Mouse (Mus musculus) G1E (cell line): ENCODE measurements around the gene Tmem116. TPM values are rescaled to one million over a fixed set of nuclear protein-coding genes. Genes with fewer than 3 reads are reported as not detected.
A peak's percentile ranks its signal among the peaks of the same experiment; 100 is the strongest.

Experiments
- ATAC-seq: 2 replicates; pipeline ENCODE4 v1.8.0; 2016; ENCODE audit warnings: mild to moderate bottlenecking; ENCODE audit not compliant: insufficient number of reproducible peaks, poor library complexity, low FRiP score, severe bottlenecking; ENCODE audit errors: extremely low read depth
- DNase-seq: peaks from one replicate; pipeline ENCODE4 v3.0.0; 2012; ENCODE audit warnings: low spot score
- H3K27me3 ChIP-seq: 2 replicates; pipeline ENCODE4 v1.6.1; 2012; ENCODE audit warnings: mild to moderate bottlenecking, low read length, inconsistent platforms; ENCODE audit not compliant: insufficient read depth
- H3K36me3 ChIP-seq: replicated peaks from 2 replicates; pipeline ENCODE3; 2012; ENCODE audit warnings: mild to moderate bottlenecking, inconsistent platforms
- H3K4me1 ChIP-seq: 2 replicates; pipeline ENCODE4 v1.6.1; 2012; ENCODE audit warnings: low read depth, low read length, inconsistent platforms, mixed read lengths; ENCODE audit not compliant: insufficient read depth
- H3K4me3 ChIP-seq: 2 replicates; pipeline ENCODE4 v1.5.1; 2012; ENCODE audit warnings: low read depth, mild to moderate bottlenecking, inconsistent platforms, low read length, moderate library complexity, mixed read lengths
- H3K9me3 ChIP-seq: replicated peaks from 2 replicates; pipeline ENCODE4 v1.6.1; 2012; ENCODE audit warnings: inconsistent platforms
- CTCF ChIP-seq: IDR thresholded peaks from 2 replicates; pipeline ENCODE4 v1.5.1; 2012; ENCODE audit warnings: low read depth, low read length, inconsistent platforms, mixed read lengths
- GATA1 ChIP-seq: IDR thresholded peaks from 2 replicates; pipeline ENCODE4 v1.6.1; 2012; ENCODE audit warnings: borderline replicate concordance, low read length, inconsistent platforms, mixed read lengths
- GATA2 ChIP-seq: IDR thresholded peaks from 2 replicates; pipeline ENCODE4 v1.6.1; 2012; ENCODE audit warnings: low read depth, low read length, inconsistent platforms, borderline replicate concordance
- POLR2AphosphoS5 ChIP-seq: IDR thresholded peaks from 2 replicates; pipeline ENCODE4 v1.6.1; 2012; ENCODE audit warnings: low read depth, low read length, inconsistent platforms; ENCODE audit not compliant: insufficient replicate concordance
- TAL1 ChIP-seq: conservative IDR thresholded peaks from 2 replicates; pipeline ENCODE4 v1.6.1; 2012; ENCODE audit warnings: low read depth, low read length, inconsistent platforms, mixed read lengths
- polyA plus RNA-seq: library from polyadenylated mRNA; stranded (reverse); fragments of >175 nt; gene quantifications from 2 replicates; pipeline ENCODE4 v1.2.3, GENCODE M21; 2012
- total RNA-seq, 2 experiments: library from RNA; stranded (forward) in 1 of 2; stranded (reverse) in 1 of 2; fragments of 200-1000 nt in 1 of 2; fragments of >200 nt in 1 of 2; fragmentation: Nextera tagmentation in 1 of 2; gene quantifications; 2 replicates each; pipeline ENCODE4 v1.2.3; 2014 to 2017

Tmem116 gene
- 9.8 and 10.6 TPM in 2 replicates for total RNA-seq (2014; fragmentation: Nextera tagmentation)
- 1.7 and 2.6 TPM in 2 replicates for total RNA-seq (2017)
- 2.7 and 6.1 TPM in 2 replicates for polyA plus RNA-seq

DNA sequence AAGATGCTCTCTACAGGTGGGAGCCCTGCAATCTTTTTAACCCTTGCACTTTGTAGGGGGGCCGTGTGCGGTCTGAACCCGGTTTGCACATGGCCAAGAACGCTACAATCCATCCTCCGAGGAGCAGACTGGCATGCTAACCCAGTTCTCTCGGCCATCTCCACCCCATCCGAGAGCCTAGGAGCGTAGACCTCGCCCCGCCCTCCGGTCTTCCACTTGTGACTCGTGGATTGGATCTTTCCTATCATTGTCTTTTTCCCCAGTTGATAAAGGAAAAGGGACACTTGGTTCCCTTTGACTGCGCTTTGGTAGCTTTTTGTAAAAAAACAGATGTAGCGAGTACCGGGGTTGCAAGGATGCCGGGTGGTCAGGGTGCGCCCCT is at the start of gene Tmem116:
Gene Tmem116 (plus strand): TSS at position 250 of the 382 bp plus-strand sequence.
- Histone ChIP-seq H3K4me3 (peak within 1 kb of the TSS; percentile 100), H3K36me3 (peaks cover 66% of the 10 kb centered on the region), H3K9me3 (no peaks in the 10 kb centered on the region), H3K4me1 (peaks cover 82% of the 10 kb centered on the region), H3K27me3 (no peaks in the 10 kb centered on the region)
- ATAC-seq: no peak
- peak; percentile 42 for DNase-seq
- TF ChIP-seq GATA1 (no peak), POLR2AphosphoS5 (0 out of 2 replicates have a peak, but pooled peaks have one; percentile 29)

DNA sequence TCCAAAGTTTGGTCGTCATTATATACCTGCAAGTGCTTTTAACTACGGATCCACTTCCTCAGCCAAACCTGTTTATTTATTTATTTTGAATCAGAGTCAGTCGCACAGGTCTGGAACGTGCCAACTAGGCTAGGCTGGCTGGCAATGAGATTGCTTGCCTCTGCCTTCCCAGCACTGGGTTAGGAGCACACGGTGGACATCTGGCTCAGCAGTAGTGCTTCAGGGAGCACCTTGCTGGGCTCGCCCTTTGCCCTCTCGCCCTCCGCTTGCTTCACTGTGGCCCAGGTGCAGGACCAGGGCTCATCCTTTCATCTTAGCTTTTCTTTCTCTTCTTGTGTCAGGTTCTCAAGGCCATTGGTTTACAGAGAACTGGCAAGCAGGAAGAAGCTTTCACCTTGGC is 43.8 kb upstream of the Tmem116 start:
- ATAC-seq: no peak
- TF ChIP-seq GATA1: no peak
- no peak for TF ChIP-seq TAL1
- no peak for TF ChIP-seq GATA2
- TF ChIP-seq CTCF: no peak
- no peak for TF ChIP-seq POLR2AphosphoS5
- Histone ChIP-seq H3K4me3 (no peak overlapping the region), H3K36me3 (peaks cover 97% of the 10 kb centered on the region), H3K9me3 (no peaks in the 10 kb centered on the region), H3K27me3 (no peaks in the 10 kb centered on the region), H3K4me1 (peaks cover 38% of the 10 kb centered on the region)
- no peak for DNase-seq

DNA sequence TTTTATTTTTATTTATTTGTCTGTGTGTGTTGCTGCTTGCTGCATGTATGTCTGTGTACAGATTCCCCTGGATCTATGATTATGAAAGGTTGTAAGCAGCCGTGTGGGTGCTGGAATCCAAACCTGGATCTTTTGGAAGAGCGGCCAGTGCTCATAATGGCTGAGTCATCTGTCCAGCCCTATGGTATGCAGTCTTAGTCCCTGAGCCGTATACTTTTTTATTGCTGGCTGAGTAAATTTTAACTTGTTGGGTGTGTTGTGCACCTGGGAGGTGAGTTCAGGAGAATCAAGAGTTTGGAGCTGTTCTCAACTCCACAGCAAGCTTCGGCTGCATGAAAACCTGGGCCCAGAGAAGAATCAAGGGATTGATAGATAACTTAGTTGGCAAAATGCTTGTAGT is 40.7 kb upstream of the Tmem116 start:
- Histone ChIP-seq H3K36me3 (peaks cover 94% of the 10 kb centered on the region), H3K27me3 (no peaks in the 10 kb centered on the region), H3K9me3 (no peaks in the 10 kb centered on the region), H3K4me1 (peaks cover 19% of the 10 kb centered on the region), H3K4me3 (no peak overlapping the region)
- no peak for ATAC-seq
- DNase-seq: no peak
- TF ChIP-seq CTCF: no peak
- TF ChIP-seq GATA1: no peak
- no peak for TF ChIP-seq POLR2AphosphoS5
- TF ChIP-seq TAL1: no peak
- TF ChIP-seq GATA2: no peak

DNA sequence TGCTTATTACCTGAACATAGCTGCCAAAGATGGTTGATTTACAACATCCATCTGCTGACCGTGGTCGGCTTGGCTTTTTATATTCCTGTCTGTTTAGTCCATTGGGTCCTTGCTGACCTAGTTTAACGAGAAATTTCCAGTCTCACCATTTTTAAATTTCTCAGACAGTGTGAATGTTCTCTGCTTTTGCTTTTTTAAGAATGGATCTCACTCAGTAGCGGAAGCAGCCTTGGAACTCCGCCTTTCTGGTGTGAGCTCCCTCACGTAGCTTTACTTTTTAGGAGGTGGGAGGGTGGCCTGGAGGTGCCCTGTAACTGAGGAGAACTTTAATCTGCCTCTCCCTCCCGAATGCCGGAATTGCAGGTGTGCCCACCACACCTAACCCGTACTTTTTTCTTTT is 31.0 kb upstream of the Tmem116 start:
- TF ChIP-seq TAL1: no peak
- TF ChIP-seq CTCF: no peak
- no peak for TF ChIP-seq POLR2AphosphoS5
- TF ChIP-seq GATA2: no peak
- TF ChIP-seq GATA1: no peak
- DNase-seq: no peak
- Histone ChIP-seq H3K4me1 (0 out of 2 replicates have a peak, but pooled peaks cover 9% of the 10 kb centered on the region), H3K36me3 (peaks cover 99% of the 10 kb centered on the region), H3K27me3 (no peaks in the 10 kb centered on the region), H3K9me3 (no peaks in the 10 kb centered on the region), H3K4me3 (no peak overlapping the region)
- ATAC-seq: no peak

DNA sequence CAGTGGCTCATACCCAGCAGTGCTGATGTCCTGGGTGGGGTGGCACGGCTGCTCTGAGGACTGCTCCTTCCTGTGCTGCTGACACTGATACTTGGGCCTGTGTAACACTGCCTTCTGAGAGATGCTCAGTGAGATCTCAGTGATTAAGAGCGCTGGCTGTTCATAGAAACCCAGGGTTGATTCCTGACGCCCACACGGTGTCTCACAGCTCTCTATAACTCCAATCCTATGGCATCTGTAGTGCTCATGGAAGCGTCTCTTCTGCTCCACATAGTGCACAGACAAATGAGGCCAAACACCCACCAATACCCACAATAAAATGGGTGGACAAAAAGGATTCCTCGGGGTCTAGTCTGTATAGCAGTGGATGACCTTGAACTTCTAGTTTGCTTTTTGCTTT is 28.9 kb upstream of the Tmem116 start:
- TF ChIP-seq GATA1 (no peak), CTCF (no peak)
- H3K9me3 ChIP-seq: no peaks in the 10 kb centered on the region
- H3K4me3 ChIP-seq: no peak overlapping the region
- H3K36me3 ChIP-seq: peaks cover 99% of the 10 kb centered on the region
- DNase-seq (no peak), ATAC-seq (no peak)
- no peaks in the 10 kb centered on the region for H3K27me3 ChIP-seq
- 0 out of 2 replicates have a peak, but pooled peaks cover 9% of the 10 kb centered on the region for H3K4me1 ChIP-seq

DNA sequence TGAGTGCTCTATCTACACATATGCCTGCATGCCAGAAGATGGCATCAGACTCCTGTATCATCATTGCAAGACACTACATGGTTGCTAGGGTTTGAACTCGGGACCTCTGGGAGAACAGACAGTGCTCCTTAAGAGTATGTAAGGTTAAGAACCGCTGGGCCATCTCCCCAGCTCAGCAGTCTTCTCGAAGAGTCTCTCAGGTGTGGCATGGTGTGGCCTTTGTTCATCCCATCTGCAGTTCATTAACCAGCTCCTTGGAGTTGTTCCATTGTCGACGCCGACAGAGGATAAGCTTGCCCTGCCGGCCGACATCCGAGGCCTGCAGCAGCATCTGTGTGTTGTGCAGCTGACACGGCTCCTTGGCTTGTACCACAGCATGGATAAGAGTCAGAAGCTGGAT is 28.4 kb upstream of the Tmem116 start:
- no peak for DNase-seq
- peaks cover 99% of the 10 kb centered on the region for H3K36me3 ChIP-seq
- no peaks in the 10 kb centered on the region for H3K9me3 ChIP-seq
- H3K27me3 ChIP-seq: no peaks in the 10 kb centered on the region
- TF ChIP-seq GATA2 (no peak), CTCF (no peak), POLR2AphosphoS5 (no peak), TAL1 (no peak), GATA1 (no peak)
- ATAC-seq: no peak
- no peak overlapping the region for H3K4me3 ChIP-seq
- 0 out of 2 replicates have a peak, but pooled peaks cover 9% of the 10 kb centered on the region for H3K4me1 ChIP-seq

DNA sequence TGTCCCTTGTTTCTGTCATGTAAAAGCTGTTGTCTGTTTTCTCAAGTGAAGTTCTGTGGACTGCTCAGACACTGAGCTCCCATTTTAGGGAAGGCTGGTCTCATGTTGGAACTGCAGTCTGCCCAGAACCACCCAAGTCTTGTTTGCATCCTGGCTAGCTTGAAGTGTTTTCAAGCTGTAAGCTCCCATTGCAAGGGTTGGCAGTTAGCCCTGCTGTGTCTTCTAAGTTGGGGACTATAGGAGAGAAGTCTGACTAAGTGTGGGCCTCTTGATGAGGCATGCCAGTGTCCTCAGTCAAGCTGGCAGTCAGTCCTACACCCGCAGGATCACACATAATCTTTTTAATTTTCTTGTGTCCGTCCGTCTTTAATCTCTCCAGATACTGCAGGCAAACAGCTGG is 22.7 kb upstream of the Tmem116 start:
- no peak for DNase-seq
- H3K36me3 ChIP-seq: peaks cover 99% of the 10 kb centered on the region
- no peaks in the 10 kb centered on the region for H3K9me3 ChIP-seq
- TF ChIP-seq TAL1 (no peak), POLR2AphosphoS5 (no peak), CTCF (no peak), GATA1 (no peak), GATA2 (no peak)
- no peaks in the 10 kb centered on the region for H3K4me1 ChIP-seq
- no peaks in the 10 kb centered on the region for H3K27me3 ChIP-seq
- no peak overlapping the region for H3K4me3 ChIP-seq
- ATAC-seq: no peak
